Mouse (Mus musculus) olfactory bulb, adult 2 months (tissue): ENCODE measurements around the gene Klhdc4.

Source experiments
- CTCF ChIP-seq: fragments of 200-500 bp; IDR thresholded peaks from 2 replicates; pipeline ENCODE4 v1.5.1; 2012; ENCODE audit warnings: low read depth, mild to moderate bottlenecking, low read length, moderate library complexity; ENCODE audit not compliant: insufficient read depth
- POLR2A ChIP-seq: fragments of 200-500 bp; IDR thresholded peaks from 2 replicates; pipeline ENCODE4 v1.6.1; 2012; ENCODE audit warnings: mild to moderate bottlenecking, low read depth, low read length, moderate library complexity; ENCODE audit not compliant: insufficient read depth

DNA sequence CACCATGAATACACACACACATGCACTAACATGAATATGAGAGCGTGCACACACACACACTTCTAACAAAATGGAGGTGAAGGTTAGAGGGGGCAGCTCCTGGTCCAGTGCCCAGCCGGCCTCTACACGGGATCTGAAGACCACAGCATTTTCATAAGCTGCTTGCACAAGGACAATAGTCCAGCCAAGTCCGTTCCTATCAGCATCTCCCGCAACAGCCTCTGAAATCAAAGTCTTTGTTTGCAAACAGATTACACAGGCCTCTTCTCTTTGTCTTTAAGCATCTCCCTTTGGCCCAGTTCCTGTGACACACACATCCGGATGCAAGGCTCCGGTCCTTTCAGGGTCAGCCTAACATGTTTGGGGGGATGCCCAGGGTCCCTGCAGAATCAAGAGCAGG, 39.5 kb upstream of the Klhdc4 start:
- TF ChIP-seq CTCF (no peak), POLR2A (no peak)
